Mouse (Mus musculus) kidney, adult 2 months (tissue): Measurements from ENCODE around the gene Il2ra.
A peak's percentile ranks its signal among the peaks of the same experiment; 100 is the strongest.

Source experiments
- CTCF ChIP-seq: fragments of 200-500 bp; conservative IDR thresholded peaks from 2 replicates; pipeline ENCODE4 v1.5.1; 2011; ENCODE audit warnings: low read depth, mild to moderate bottlenecking, control low read depth, low read length, moderate library complexity, mixed read lengths; ENCODE audit not compliant: insufficient read depth, insufficient read length
- POLR2A ChIP-seq: fragments of 200-500 bp; IDR thresholded peaks from one replicate; pipeline ENCODE4 v1.6.1; 2011; ENCODE audit warnings: low read depth, low read length, control low read depth

DNA sequence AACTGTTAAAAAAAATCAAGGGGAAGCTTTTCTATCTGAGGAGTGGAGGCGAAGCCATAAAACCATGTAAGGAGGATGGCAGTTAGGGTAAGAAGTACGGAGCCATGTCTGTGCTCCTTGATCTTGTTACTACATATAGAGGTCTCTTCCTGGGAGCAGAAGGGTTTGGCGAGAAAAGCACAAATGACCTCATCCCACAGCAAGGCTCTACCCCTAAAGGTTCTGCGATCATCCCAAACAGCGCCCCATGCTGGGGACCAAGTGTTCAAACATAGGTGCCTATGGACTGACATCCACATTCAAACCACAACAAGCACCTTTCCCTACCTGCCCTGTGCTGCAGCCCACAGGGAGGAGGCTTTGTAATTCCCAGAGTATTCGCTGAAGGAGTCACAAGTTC, 21.8 kb downstream of the Il2ra start:
- no peak for TF ChIP-seq POLR2A
- TF ChIP-seq CTCF = peak; percentile 32
